Mouse (Mus musculus) frontal cortex, postnatal 25 days (tissue): ENCODE measurements around the gene Anpep.

ENCODE experiments used
- DNase-seq, 2 experiments: peaks; one replicate each; pipeline ENCODE4 v3.0.0; 2022; ENCODE audit warnings: low spot score in 2 of 2

The Anpep gene

DNA sequence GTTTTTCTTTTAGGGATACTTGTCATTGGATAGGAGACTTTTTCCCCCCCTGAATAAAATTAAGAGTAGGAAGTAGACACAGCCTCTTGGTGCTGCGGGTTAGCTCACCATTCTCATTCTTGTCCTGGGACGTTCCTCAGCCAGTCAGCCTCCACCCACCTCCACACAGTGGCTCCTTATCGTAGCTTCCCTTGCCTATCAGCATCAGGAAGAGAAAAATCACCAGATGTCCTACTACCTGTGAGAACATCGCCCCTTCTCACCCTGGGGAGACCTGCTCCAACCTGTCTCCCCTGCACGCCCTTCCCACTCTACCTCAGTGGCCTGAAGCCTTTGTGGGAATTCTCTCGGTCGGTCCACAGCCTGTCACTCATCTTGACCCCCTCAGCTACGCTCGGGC, at the start of gene Anpep:
Anpep (minus strand) TSS at position 249 of the 400 bp plus-strand sequence.
- no peak for DNase-seq

DNA sequence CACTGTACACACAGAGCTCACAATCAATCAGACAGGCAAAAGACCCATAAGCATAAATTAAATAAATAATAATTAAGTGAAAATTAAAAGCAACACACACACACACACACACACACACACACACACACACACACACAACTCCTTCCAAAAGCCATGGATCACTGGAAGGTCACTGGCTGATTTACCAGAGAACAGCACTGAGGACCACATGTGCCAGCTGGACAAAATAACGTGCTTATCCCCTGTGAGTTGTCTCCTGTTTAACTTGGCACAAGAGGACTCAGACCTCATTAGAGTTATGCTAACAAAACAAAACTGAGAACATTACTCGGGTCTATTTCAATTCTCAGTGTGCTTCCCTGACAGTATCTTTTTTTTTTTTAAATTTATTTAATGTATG, 46.5 kb upstream of the Anpep start:
- no peak for DNase-seq

DNA sequence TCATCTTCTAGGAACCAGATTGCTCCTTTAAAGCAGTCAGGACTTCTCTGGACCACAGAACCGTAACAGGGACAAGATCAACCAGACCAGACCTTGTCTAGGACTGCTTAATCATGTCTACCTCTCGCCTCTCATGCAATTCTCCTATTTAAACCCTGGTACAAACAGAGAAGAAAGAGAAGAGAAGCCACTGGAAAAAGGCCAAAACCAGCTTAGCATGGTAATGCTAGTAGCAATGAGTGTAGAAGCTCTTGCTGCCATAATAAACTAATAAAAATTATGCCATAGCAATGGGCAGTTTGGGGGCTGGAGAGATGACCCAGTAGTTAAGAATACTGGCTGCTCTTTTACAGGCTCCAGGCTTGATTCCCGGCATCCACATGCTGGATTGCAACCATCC, 46.1 kb upstream of the Anpep start:
- no peak for DNase-seq

DNA sequence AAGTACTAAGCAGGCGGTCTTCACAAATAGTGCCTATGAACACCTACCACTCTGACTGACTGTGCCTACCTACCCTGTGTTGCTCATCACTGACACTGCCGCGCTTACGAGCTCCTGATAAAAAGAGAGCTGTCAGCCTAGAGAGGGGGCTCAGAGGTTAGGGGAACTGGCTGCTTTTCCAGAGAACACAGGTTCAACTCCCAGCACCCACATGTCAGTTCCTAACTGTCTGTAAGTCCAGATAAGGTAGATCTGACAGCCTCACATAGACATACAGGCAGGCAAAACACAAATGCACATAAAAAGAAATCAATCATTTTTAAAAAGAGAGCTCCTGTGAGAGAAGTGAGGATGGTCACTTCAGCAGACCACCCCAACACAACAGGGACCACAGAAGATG, 44.3 kb upstream of the Anpep start:
- no peak for DNase-seq

DNA sequence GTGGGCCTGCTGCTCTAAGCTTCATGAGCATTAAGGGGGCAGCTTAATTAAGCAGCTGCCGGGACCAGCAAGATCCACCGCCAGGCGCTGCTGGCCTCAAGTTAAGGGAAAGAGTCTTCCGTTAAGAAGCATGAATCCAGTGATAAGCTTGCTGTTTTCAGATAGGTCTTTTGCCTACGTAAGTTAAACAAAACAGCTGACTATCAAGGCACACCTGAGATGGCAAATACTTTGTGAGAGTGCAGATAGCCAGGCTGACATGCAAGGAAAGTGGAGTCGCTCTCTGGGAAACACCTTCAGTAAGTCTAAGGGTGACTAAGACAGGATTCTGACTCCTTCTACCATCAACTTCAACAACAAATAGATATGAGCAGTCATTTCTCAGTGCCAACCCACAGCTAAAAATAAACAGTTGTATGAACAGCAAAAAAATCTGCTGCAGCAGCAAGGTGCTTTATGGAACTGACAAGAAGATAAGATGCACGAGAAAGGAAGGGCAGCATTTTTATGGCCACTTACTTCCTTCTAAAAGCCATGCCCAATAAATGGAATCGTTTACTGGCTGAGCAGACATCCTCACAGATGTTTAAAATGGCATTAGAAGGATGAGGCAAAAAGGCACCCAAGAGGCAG, 42.4 kb upstream of the Anpep start:
- no peak for DNase-seq

DNA sequence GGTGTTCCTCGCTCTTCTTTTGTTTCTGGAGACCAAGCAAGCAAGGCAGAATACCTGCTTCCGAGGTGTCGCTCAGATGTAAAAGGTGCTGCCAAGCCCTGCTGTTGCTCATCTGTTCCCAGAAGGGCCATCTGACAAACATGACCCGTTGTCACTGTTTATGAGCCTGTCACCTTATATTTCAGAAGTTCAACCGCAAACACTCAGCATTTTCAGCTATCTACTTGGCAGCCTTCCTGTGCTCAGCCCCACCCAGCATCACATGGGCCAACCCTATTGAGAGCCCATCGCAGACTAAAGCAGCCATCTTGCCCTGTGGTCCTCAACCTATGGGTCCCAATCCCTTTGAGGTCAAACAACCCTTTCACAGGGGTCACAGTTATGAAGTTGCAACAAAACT, 39.9 kb upstream of the Anpep start:
- no peak for DNase-seq

DNA sequence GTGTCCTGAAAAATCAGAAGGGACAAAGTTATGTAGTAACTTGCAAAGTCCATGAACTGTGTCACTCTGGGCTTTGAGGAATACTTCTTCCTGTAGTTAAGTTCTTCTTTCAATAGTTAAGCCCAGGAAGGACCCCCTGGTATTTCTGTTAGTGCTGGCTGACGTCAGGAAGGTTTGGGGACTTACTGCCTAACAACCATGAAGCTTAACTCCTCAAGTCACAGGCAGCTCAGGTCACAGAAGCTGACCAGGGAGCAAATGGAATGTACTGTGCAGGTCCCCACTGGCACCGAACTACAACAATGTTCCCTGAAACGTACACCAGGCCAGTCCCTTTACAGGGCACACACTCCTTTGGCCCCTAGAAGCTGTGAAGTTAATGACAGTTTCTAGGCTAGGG, 34.4 kb upstream of the Anpep start:
- no peak for DNase-seq

DNA sequence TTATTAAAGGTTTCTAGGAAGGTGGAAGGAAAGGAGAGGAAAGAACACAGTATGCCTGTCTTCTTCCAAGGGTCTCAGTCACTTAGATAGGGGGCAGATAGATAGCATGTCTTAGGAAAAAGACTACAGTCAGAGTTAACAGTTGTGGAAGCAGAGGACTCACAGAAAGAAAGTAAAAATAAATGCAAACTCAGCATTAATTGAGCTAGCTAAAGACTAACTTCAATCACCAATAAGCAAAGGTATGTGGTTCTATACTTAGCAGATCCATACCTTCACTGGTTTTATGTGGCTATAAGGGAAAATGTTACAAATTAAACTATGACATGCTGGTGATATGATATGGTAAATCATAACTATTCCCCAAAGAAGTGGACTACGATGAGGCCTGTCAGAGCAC, 33.9 kb upstream of the Anpep start:
- DNase-seq = no peak

DNA sequence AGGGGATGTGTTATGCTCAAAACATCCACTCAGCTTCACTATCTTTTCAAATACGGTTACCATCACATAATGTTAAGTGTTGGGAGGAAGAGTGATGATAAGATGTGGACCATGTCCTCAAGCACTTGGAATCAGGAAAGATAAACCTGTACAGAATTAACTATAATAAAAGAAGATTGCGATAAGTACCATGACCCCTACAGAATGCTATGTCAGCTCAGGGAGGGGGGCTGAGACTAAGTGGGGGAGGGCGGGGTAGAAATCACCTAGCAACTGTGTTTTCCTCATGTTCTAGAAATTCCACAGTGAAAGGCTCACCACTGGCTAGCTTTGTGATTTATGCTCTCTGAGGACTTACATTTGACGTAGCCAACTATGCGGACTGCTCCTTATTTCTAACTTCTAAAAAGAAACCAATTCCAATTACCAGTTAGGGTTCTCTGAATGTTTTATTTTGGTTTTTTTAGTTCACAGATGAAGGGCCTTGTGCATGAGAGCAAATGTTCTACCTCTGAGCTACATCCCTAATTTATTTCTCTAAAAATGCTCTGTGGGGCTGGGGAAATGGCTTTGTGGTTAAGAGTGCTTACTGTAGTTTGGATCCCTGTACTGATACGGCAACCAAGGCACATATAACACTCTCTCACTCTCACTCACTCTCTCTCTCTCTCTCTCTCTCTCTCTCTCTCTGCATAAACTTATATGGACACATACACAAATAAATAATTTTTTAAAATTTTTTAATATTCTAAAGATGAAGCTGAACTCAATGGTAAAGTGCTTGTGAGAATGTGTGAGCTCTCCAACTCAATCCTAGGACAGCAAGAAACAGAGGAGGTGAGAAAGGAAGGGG, 31.9 kb upstream of the Anpep start:
- DNase-seq = no peak

DNA sequence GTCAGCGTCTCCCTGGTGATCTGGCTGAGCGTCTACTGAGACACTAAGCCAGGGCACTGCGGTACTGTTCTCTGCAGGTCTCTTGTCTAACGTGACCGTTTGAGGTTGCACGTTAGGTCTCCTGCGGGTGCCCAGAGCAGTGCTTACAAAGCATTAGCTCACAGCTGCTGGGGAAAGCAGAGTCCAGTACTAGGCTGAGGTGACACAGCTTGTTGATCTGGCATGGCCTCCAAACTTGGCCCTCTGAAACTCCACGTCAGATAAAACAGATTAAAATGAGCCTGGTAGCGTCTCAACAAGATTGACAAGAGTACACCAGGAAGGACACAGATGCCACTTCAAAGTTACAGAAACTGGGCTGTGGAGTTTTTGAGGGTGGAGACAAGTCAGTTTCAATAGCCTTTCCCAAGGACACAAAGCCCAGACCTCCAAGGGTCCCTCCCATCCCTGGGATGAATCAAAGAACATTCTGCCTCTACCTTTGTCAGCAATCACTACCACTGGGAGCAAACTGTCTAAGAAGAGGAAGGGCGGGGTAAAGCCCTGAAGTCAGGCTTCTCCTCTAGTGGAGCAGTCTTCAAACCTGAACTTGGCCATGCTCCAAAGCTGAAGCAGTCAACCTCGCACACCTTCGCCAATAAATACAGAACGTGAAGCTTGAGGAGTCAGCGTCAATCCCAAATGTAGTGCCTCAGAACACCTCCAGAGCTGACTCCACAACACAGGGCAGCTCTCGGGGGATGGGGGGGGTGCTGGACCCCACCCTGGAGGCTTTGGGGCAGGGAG, 29.8 kb upstream of the Anpep start:
- no peak for DNase-seq

DNA sequence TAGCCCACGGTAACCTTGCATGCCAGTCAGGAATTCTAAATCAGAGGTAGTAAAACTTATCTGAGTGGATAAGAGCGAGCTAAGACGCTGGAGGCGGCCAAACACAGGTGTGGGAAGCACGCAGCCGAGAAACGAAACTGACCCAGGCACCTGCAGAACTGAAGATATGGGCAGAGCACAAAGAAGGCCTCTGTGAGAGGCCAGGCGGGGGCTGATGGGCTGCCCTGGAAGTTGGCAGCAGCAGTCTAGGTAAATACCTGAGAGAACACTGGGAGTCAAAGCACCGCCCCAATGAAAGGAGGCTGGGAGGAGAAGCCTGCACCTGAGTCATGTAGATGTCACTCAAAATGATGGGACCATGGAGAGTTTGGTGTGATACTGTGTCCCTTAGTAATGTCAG, 27.7 kb upstream of the Anpep start:
- DNase-seq = no peak

DNA sequence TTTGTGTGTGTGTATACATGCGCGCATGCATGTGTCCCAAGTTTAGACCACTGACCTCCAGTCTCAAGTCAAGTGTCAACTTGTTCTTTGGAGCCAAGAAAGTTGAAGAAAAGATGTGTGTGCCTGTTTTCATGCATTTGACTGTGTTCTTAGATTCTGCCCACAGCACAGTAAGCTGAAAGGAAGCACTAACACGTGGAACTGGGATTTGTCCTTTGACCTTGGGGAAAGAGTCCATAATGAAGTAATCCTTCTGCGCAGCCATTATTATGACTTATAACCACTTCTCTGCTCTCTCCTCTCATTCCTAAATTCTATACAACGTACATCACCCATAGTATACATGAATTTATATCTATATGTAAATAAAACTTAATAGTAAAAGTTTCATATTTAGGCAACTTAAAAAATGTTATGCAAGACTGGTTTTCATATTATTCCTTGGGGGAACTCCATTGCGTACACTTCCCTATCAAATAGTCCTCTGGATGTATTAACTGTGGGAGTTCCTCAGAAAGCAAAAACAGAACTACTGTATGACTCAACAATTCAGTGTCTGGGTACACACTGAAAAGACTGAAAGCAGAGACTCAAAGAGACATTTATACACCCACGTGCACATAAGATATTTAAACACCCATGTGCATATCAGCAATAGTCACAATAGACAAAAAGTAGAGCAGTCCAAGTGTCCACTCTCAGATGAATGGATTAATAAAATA, 22.9 kb upstream of the Anpep start:
- no peak for DNase-seq

DNA sequence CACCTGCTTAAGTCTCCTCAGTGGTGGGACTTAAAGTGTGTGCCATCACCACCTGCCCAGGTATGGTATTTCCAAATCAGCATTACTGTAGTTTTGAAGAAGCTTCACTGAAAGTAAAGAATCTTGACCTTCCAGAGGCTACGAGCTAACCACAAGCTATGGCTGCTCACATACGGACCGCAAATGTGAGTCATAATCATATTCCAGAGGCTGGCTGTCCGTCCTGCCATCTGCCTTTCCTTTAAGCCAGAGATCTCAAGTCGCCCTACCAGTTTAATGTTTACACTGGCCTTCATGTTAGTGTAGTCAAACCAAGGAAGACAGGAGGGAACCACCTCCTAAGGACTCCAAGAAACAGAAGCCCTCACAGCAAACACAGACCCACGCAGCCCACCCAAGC, 21.0 kb upstream of the Anpep start:
- DNase-seq = no peak

DNA sequence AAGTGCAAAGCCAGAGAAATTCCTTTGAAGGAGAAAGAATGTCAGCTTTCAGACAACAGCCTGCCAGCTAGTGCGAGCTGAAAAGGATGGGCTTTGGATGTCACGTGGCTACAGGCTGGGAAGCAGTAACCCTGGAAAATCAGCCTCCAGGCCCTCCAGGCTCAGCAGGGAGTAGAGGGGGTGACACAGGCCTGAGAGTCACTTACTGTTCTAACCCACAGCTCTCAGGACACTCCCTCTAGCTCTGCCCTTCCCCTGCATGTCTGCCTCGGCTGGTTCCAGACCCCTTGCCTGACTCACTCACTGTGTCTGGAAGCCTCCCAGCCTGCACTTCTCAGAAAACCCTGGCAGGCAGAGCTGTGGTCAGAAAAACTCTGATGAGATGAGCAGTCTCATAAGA, 20.1 kb upstream of the Anpep start:
- no peak for DNase-seq

DNA sequence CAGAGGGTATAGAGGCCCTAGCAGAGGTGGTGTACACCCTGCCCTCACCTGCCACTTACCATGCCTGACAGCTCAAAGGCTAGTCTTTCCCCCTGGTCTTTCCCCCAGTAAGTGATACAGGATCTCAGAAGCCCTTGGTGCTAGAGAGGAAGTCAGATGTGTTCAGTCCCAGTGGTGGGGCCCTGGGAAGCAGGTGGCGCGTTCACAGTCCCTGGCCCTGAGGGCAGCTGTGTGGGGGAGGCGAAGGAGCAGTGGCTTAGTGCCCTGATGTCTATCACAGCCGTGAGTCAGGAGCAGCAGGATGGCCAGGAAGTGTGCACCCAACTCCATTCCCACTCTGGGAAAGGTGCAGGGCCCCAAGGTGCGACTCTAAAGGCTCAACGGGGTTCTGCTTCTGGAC, 19.2 kb upstream of the Anpep start:
- no peak for DNase-seq

DNA sequence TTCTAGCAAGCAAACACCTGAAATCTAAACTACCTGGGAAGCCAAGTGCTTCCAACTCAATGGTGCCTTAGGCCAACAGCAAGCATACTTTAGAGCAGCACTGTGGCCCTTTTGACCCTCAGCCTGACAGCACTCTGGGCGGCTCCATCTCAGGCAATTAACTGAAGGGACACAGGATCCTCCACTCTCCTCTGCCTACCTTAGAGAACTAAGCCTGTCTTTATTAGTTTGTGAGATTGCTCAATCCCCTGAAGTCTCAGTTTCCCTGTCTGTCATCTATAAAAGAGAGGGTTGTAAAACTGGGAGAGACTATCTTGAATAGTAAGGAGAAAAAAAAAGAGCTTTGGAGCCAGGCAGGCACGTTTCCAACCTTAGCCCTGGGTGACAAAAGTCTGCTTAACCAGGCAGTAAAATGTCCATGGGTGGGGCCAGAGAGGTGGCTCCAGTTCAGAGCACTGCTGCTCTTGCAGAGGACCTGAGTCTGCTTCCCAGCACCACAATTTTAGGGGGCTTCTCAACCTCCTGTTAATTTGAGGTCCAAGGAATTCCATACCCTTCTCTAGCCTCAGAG, 17.7 kb upstream of the Anpep start:
- DNase-seq = no peak

DNA sequence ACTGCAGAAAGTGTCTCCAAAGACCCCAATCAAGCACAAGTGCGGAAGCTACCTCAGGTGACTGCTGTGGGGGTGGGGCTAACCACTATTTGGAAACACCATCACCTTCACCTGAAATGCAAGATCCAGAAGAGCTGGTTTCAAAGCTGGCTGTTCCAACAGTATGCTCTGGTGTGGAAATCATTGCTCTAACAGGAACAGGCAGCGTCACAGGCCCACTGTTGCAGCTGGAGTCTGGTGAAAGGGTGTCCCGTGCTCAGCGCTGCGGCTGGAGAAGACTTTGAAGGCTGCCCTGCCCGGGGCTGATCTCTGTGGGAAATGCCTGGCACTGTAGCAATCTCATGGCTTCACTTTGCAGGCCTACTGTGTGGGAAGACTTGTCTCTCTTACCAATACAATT, 12.5 kb upstream of the Anpep start:
- no peak for DNase-seq

DNA sequence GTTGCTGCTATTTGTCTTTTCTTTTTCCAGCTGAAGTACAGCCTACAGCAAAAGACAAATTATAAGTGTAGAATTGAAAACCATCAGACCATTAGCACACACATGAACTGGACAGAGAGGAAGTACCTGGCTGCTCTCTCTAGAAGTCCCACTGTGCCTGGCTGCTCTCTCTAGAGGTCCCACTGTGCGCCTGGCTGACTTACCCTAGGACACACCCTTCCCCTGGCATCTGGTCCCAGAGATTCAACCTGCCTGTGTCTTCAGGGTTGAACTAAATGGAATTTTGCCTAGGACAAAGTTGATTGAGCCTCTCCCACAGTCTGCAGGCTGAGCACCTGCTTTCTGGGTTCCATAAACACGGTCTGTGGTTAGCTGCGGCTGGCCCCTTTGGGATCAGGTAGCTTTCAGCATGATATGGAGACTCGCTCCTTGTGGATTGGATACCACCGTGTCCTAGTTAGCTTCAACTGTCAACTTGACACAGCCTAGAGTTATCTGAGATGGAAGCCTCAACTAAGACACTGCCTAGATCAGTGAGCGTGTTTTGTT, 11.0 kb upstream of the Anpep start:
- DNase-seq = no peak

DNA sequence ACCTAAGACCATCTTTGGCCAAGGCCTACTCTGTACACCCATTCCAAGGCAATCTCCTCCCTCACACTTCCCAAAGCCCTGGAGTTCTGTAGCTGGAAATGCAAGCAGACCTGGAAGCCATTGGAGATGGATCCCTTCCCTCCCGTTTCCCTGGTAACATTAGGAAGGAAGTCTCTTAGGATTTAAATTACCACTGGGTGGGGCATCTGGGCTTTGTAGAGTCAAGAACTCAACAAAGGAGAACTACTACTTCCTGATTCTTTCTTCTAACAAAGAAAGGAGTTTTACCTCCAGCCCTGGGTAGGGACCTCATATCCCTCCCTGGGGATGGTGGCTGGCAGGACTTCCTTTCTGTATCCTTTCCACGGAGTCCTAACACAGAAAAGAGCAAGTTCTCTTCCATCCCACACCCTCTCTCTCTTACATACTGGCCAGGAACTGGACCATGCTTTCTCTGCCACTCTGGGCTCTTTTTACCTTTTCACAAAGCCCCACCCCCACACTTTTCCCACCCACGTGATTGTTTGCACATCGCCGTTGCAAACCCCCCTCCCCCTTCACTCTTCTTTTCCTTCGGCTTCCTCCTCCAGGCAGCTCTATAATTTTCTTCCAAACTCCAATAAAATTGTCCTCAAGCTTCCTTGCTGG, 8.3 kb upstream of the Anpep start:
- no peak for DNase-seq

DNA sequence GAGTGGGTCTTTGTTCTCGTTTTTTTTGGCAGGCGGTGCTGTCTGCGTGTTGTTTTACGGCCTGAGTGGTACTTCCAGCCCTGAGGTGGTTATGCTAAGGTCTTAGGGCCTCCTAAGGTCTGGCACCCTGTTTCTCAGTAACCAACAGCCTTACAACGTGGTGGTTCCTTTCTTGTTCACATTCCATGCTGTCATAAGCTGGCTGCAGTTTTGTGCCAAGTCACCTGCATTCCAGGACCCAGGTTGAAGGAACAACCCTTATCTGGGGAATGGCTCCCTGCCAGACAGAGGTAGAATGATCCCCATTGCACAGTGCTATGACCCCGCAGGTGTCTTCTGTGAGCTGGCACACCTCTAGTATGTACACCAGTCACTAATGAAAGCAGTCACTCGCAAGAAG, 7.6 kb upstream of the Anpep start:
- no peak for DNase-seq

DNA sequence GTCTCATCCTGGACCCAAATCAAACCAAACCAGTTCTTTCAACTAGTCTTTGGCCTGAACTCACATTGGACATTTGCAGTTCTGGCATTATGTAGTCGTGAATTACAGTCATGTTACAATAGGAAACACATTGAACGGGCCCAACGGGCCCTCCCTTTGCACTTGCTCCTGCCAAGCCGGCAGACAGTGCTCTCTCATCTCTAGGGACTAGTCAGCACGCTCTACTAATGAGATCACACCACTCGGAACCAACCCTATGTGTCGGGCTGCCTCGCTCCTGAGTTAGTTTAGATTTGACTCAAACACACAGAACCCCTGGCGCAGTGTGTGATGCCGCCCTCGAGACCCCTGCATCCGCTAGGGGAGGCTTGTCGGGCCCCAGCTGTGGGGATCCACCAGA, 7.0 kb upstream of the Anpep start:
- DNase-seq = no peak
